In the genomic region with DNA sequence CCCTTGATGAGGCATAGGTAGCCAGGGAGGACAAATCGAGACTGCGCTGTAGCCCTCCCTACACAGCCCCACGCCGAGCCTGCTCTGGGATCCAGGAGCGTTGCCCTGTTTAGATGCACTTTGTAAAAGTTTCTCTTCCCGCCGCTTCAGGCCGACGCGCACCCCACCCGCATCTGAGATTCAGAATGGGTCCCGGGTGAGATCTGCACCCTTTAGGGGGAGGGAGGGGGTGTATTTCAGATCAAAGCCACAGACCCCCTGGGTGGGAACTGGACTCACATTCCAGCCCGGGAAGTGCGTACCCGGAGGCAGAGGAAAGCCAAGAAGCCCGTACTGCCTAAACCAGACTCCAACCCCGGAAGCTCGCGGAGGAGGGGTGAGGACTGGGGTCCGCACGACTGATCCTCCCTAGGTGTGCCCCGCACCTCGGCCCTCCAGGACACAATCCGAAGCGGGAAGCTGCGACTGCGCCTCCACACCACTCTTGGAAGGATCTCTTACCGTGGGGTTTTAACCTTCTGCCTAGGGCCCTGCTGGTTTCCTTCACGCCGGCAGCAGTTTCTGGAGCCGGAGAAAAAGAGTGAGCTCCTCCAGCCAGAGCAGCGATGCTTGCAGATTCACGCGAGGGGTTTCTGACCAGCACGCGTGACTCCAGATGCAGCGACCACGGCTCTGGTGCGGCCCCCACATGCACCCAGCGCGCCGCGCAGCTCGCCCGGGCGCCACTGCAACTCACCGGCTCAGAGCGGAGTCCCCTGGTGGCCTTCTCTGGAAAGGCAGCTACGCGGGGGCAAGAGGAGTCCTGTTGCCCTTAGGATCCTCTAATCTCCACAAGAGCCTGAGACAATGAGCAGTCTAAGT, we compare ENCODE assay signal across 8 mouse cellular contexts. TPM values are rescaled to one million over a fixed set of nuclear protein-coding genes. Genes with fewer than 3 reads are reported as not detected.
DNase-seq lines count a peak whose midpoint lies in the region; ATAC-seq and TF ChIP-seq lines count a peak whose summit lies in the region.

TSS of gene Mob3b (minus strand) at position 734 of the 861 bp plus-strand sequence.

- peak within 1 kb of the TSS; percentile 94 for H3K4me2 ChIP-seq in heart, embryonic 14.5 days (ENCODE audit: low read length)
- peak within 1 kb of the TSS; percentile 80 for H3K4me2 ChIP-seq in liver, embryonic 12.5 days

- H3K4me1 ChIP-seq in heart, embryonic 14.5 days (ENCODE audit: control insufficient read depth in 2 of 2, insufficient read depth in 2 of 2, low read length in 2 of 2) = peaks cover 4 to 5% of the 10 kb centered on the region in 2 experiments; a peak in 3 of 4 replicates
- peaks cover 10% of the 10 kb centered on the region; the same call in 1 of the 2 replicates for H3K4me1 ChIP-seq in liver, embryonic 12.5 days

- under 1% methylated on average over 50 of the region's 50 CpGs for WGBS in heart, embryonic 14.5 days
- 0% methylated on average over 50 of the region's 50 CpGs for WGBS in liver, embryonic 12.5 days (ENCODE audit: insufficient replicate concordance)

- H3K9me3 ChIP-seq in heart, embryonic 14.5 days (ENCODE audit: control insufficient read depth, low read length) = no peaks in the 10 kb centered on the region
- no peaks in the 10 kb centered on the region for H3K9me3 ChIP-seq in liver, embryonic 12.5 days (replicated peaks)

- no peak within 1 kb of the TSS for H3K27ac ChIP-seq in heart, embryonic 14.5 days (replicated peaks in 1 of 2; ENCODE audit: control insufficient read depth in 1 of 2, insufficient read depth in 1 of 2, low read depth in 2 of 2, low read length in 2 of 2)
- H3K27ac ChIP-seq in liver, embryonic 12.5 days = peak within 1 kb of the TSS; percentile 62

- peak within 1 kb of the TSS; percentile 73 to 75 for H3K4me3 ChIP-seq in heart, embryonic 14.5 days (ENCODE audit: control insufficient read depth in 1 of 2, insufficient read depth in 1 of 2, low read depth in 1 of 2, low read length in 2 of 2)
- H3K4me3 ChIP-seq in liver, embryonic 12.5 days = peak within 1 kb of the TSS; percentile 59

- H3K36me3 ChIP-seq in heart, embryonic 14.5 days (ENCODE audit: control insufficient read depth, insufficient read depth, low read length) = no peaks in the 10 kb centered on the region
- H3K36me3 ChIP-seq in liver, embryonic 12.5 days = no peaks in the 10 kb centered on the region
- no peaks in the 10 kb centered on the region for H3K36me3 ChIP-seq in splenic B cell, adult 2 months (ENCODE audit: control insufficient read depth, insufficient read depth, low read length, poor library complexity, severe bottlenecking)

- DNase-seq in B cell, adult 2 months = peak; percentile 91
- peak; percentile 90 for DNase-seq in brain, embryonic 14.5 days (ENCODE audit: low read depth)
- peak; percentile 95 for DNase-seq in kidney, postnatal 10 days
- DNase-seq in naive thymus-derived CD4-positive, alpha-beta T cell, adult 2 months (ENCODE audit: low read depth) = peak; percentile 91
- DNase-seq in splenic B cell, adult 2 months (ENCODE audit: low read depth, low spot score) = peak; percentile 90

- peak within 1 kb of the TSS; percentile 74 for H3K9ac ChIP-seq in heart, embryonic 14.5 days (ENCODE audit: low read length)
- peak within 1 kb of the TSS; percentile 53 for H3K9ac ChIP-seq in liver, embryonic 12.5 days

- peak; percentile 94 for TF ChIP-seq CTCF in brain, embryonic 14.5 days (IDR thresholded peaks at IDR 0.05; ENCODE audit: borderline replicate concordance, extremely low read depth, insufficient read depth, insufficient read length)

- TF ChIP-seq POLR2A in brain, embryonic 14.5 days (IDR thresholded peaks at IDR 0.05; ENCODE audit: borderline replicate concordance, extremely low read depth, insufficient read depth, insufficient read length, poor library complexity, severe bottlenecking) = no peak

- no peaks in the 10 kb centered on the region; the same call in 1 of the 2 replicates for H3K27me3 ChIP-seq in heart, embryonic 14.5 days (ENCODE audit: control insufficient read depth, insufficient read depth, low read length)
- H3K27me3 ChIP-seq in liver, embryonic 12.5 days (replicated peaks) = peaks cover 15% of the 10 kb centered on the region
- 0 out of 2 replicates have a peak, but pooled peaks cover 1% of the 10 kb centered on the region for H3K27me3 ChIP-seq in splenic B cell, adult 2 months (ENCODE audit: control insufficient read depth, insufficient read depth, low read length, poor library complexity, severe bottlenecking)

- peak; percentile 89 for ATAC-seq in erythroid progenitor cell, adult 5-6 weeks (replicated peaks; ENCODE audit: low FRiP score, poor library complexity, severe bottlenecking)
- peak; percentile 82 for ATAC-seq in heart, embryonic 14.5 days (ENCODE audit: insufficient number of reproducible peaks, insufficient read depth, low FRiP score, low read depth)
- peak; percentile 77 for ATAC-seq in liver, embryonic 12.5 days

RNA-seq across cellular contexts. Expression of gene Mob3b, which starts in this region (rescaled TPM):
- polyA plus RNA-seq in brain, embryonic 14.5 days (2012; rRNA removed) = 2.8 and 2.9 TPM in 2 replicates
- under 0.01 and 4.3 TPM in 2 replicates for total RNA-seq in erythroid progenitor cell, adult 5-6 weeks (2015; ENCODE audit: low replicate concordance)
- 1.2 and 1.4 TPM in 2 replicates for total RNA-seq in erythroid progenitor cell, adult 5-6 weeks (2017; ENCODE audit: low replicate concordance)
- polyA plus RNA-seq in heart, embryonic 14.5 days (2014; fragmentation: Nextera tagmentation; extraction: Ambion mirVana) = 2.2 and 3.5 TPM in 2 replicates
- polyA plus RNA-seq in liver, embryonic 12.5 days (2016; fragmentation: Nextera tagmentation; extraction: Ambion mirVana) = 6.0 and 7.1 TPM in 2 replicates
